Mouse (Mus musculus): ENCODE measurements around the gene Foxc1. TPM values are rescaled to one million over a fixed set of nuclear protein-coding genes. Genes with fewer than 3 reads are reported as not detected.

The Foxc1 gene
- polyA plus RNA-seq, 1 experiment from 2014 or later: 0.15 TPM

DNA sequence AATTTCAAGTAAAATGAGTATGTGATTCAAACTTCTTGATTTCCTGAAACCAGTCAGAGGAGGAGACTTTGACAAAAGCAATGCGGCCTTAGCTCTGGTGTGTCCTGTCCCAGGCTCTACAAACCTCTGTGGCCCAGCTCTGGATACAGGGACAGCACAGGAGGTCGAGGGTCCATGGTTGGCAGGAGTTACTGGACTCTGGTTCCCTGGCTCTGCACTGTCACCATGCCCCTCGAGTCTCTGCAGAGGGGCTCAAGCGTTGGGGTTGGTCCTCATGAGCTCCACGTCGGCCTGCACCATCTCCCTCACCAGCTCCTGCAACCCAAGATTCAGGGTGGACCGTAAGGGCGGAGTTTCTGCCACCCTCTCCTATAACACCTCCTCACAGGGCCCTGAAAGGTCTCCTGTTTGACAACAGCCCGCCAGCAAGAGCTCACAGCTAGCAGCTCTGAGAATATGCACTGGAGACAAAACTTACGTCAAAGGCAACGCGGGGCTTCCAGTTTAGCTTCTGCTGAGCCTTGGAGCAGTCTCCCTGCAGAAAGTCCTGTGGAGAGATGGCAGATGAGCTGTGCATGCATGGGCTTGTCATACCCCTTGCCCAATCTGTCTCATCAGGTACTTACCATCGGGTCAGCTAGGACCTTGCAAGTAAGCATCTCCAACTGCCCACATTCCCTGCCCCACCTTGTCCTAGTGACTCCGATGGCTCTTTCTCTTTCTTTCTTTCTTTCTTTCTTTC lies 13.4 kb downstream of the Foxc1 start:
- Histone ChIP-seq H3K9me3 (ENCODE audit: control insufficient read depth, low read length) (no peaks in the 10 kb centered on the region), H3K4me3 (ENCODE audit: low read depth, low read length) (no peak overlapping the region), H3K9ac (ENCODE audit: low read length) (no peak overlapping the region), H3K4me1 (replicated peaks; ENCODE audit: control insufficient read depth, insufficient read depth) (no peaks in the 10 kb centered on the region), H3K27ac (replicated peaks) (no peak overlapping the region), H3K4me2 (replicated peaks; ENCODE audit: low read depth) (no peak overlapping the region), H3K36me3 (ENCODE audit: control insufficient read depth, insufficient read depth, low read length) (no peaks in the 10 kb centered on the region), H3K27me3 (ENCODE audit: control insufficient read depth, insufficient read depth, low read length) (no peaks in the 10 kb centered on the region)
- DNase-seq (ENCODE audit: low spot score) (no peak), ATAC-seq (ENCODE audit: low FRiP score, low TSS enrichment) (no peak)
- WGBS: 62% methylated on average over 14 of the region's 14 CpGs
- no peak for TF ChIP-seq CTCF (IDR thresholded peaks at IDR 0.05; ENCODE audit: low read depth)

DNA sequence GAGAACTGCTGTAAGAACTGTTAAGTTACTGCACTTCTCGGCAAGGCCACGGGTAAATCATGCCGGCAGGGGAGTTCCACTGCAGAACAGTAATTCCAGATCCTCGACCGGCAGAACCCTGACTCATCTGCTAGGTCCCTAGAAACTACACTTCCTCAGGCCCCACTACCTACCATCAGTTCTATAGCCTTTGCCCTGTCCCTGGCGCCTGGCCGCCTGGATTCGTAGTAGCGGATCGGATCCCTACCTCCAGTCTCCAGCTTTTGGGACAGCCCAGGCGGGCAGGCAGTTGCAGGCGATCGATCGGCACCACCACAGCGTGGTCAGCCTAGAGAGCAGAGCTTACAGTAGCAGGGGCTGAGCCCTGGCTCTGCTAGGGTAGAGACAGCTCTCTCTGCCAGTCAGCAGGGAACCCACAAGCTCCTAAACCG lies 14.2 kb downstream of the Foxc1 start:
- ATAC-seq (ENCODE audit: low FRiP score, low TSS enrichment): no peak; the same call in 1 of the 2 replicates
- no peaks in the 10 kb centered on the region for H3K4me1 ChIP-seq (replicated peaks; ENCODE audit: control insufficient read depth, insufficient read depth)
- TF ChIP-seq CTCF (IDR thresholded peaks at IDR 0.05; ENCODE audit: low read depth): 0 out of 2 replicates have a peak, but pooled peaks have one; percentile 2
- no peak for TF ChIP-seq EP300 (optimal IDR thresholded peaks at IDR 0.05)
- no peaks in the 10 kb centered on the region for H3K36me3 ChIP-seq (ENCODE audit: control insufficient read depth, insufficient read depth, low read length)
- peak; percentile 34 for DNase-seq (ENCODE audit: low spot score)
- H3K9me3 ChIP-seq (ENCODE audit: control insufficient read depth, low read length): no peaks in the 10 kb centered on the region
- 22% methylated on average over 16 of the region's 16 CpGs for WGBS
- no peak overlapping the region for H3K27ac ChIP-seq (replicated peaks)
- H3K4me3 ChIP-seq (ENCODE audit: low read depth, low read length): peak overlapping the region; percentile 25
- H3K27me3 ChIP-seq (ENCODE audit: control insufficient read depth, insufficient read depth, low read length): no peaks in the 10 kb centered on the region
- H3K9ac ChIP-seq (ENCODE audit: low read length): peak overlapping the region; percentile 53; the same call in 1 of the 2 replicates
- peak overlapping the region; percentile 52 for H3K4me2 ChIP-seq (replicated peaks; ENCODE audit: low read depth)

DNA sequence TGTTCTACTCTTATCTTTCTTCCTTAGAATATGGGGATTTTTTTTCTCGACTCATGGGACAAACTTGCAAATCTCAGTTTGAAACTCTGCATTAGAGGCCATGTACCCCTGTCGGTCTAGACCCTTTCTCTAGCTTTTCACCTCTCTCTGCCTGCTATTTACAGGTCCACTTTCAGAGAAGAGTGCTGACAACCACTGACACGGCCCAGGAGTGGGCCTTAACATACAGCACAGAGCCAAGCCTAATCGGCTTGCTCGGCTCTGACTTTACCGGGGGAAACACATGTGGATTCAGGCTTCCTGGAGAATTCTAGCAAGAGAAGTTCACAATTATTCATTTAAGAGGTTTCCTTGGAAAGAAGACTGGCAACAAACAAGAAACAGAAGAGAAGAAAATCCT lies 14.6 kb downstream of the Foxc1 start:
- Histone ChIP-seq H3K4me3 (ENCODE audit: low read depth, low read length) (peak overlapping the region; percentile 25), H3K36me3 (ENCODE audit: control insufficient read depth, insufficient read depth, low read length) (no peaks in the 10 kb centered on the region), H3K27me3 (ENCODE audit: control insufficient read depth, insufficient read depth, low read length) (no peaks in the 10 kb centered on the region), H3K4me1 (replicated peaks; ENCODE audit: control insufficient read depth, insufficient read depth) (no peaks in the 10 kb centered on the region), H3K9ac (ENCODE audit: low read length) (no peak overlapping the region; the same call in 1 of the 2 replicates), H3K4me2 (replicated peaks; ENCODE audit: low read depth) (peak overlapping the region; percentile 52), H3K9me3 (ENCODE audit: control insufficient read depth, low read length) (no peaks in the 10 kb centered on the region), H3K27ac (replicated peaks) (no peak overlapping the region)
- ATAC-seq (ENCODE audit: low FRiP score, low TSS enrichment) (no peak), DNase-seq (ENCODE audit: low spot score) (no peak)
- TF ChIP-seq EP300 (optimal IDR thresholded peaks at IDR 0.05) (no peak), CTCF (IDR thresholded peaks at IDR 0.05; ENCODE audit: low read depth) (no peak)
- 51% methylated on average over 6 of the region's 6 CpGs for WGBS

DNA sequence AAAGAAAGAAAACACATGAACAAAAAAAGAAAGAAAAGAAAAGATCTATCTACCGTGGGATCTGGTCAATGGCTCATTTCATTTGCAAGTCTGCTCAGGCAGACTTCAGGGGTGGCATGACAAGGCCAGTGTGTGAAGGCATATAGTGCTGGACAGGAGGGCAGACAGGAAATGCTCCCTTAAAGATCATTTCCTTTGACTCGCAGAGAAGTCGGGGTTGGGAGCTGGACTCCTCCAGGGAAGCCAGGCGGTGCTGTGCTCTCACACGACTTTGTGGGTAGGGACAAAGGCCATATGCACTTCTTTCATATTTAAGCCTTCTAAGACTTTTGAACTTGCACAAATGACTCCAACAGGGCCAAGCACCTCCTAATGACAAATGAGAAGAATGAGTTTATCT lies 16.9 kb downstream of the Foxc1 start:
- Histone ChIP-seq H3K36me3 (ENCODE audit: control insufficient read depth, insufficient read depth, low read length) (no peaks in the 10 kb centered on the region), H3K4me3 (ENCODE audit: low read depth, low read length) (no peak overlapping the region), H3K27ac (replicated peaks) (no peak overlapping the region), H3K9ac (ENCODE audit: low read length) (no peak overlapping the region), H3K4me1 (replicated peaks; ENCODE audit: control insufficient read depth, insufficient read depth) (no peaks in the 10 kb centered on the region), H3K4me2 (replicated peaks; ENCODE audit: low read depth) (no peak overlapping the region), H3K9me3 (ENCODE audit: control insufficient read depth, low read length) (no peaks in the 10 kb centered on the region), H3K27me3 (ENCODE audit: control insufficient read depth, insufficient read depth, low read length) (no peaks in the 10 kb centered on the region)
- ATAC-seq (ENCODE audit: low FRiP score, low TSS enrichment) (no peak), DNase-seq (ENCODE audit: low spot score) (no peak)
- WGBS: 48% methylated on average over 5 of the region's 5 CpGs
- no peak for TF ChIP-seq EP300 (optimal IDR thresholded peaks at IDR 0.05)
- TF ChIP-seq CTCF (IDR thresholded peaks at IDR 0.05; ENCODE audit: low read depth): no peak

DNA sequence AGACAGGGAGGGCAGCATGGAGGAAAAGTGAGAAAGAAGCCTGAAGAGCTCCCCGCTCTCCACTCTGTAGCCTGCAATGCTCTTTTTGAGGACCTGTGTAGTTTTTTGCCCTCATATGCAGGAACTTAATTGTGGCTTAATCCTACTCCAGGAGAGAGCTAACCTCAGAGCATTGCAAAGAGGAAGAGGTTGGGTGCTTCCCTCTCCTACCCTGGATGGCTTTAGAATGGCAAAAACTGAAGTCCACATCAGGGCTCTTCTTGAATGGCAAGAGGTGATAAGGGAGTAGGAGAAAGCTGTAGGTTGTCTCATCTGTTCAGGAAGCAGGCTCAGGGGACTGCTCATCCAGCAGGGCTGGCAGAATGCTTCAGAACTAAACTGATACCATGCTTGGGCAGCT lies 18.7 kb downstream of the Foxc1 start:
- ATAC-seq (ENCODE audit: low FRiP score, low TSS enrichment) (no peak), DNase-seq (ENCODE audit: low spot score) (no peak)
- Histone ChIP-seq H3K9ac (ENCODE audit: low read length) (no peak overlapping the region), H3K4me2 (replicated peaks; ENCODE audit: low read depth) (no peak overlapping the region), H3K27ac (replicated peaks) (no peak overlapping the region), H3K36me3 (ENCODE audit: control insufficient read depth, insufficient read depth, low read length) (no peaks in the 10 kb centered on the region), H3K27me3 (ENCODE audit: control insufficient read depth, insufficient read depth, low read length) (no peaks in the 10 kb centered on the region), H3K4me3 (ENCODE audit: low read depth, low read length) (no peak overlapping the region), H3K9me3 (ENCODE audit: control insufficient read depth, low read length) (no peaks in the 10 kb centered on the region), H3K4me1 (replicated peaks; ENCODE audit: control insufficient read depth, insufficient read depth) (no peaks in the 10 kb centered on the region)
- 93% methylated on average over 1 of the region's 1 CpGs for WGBS
- TF ChIP-seq EP300 (optimal IDR thresholded peaks at IDR 0.05) (no peak), CTCF (IDR thresholded peaks at IDR 0.05; ENCODE audit: low read depth) (no peak)

DNA sequence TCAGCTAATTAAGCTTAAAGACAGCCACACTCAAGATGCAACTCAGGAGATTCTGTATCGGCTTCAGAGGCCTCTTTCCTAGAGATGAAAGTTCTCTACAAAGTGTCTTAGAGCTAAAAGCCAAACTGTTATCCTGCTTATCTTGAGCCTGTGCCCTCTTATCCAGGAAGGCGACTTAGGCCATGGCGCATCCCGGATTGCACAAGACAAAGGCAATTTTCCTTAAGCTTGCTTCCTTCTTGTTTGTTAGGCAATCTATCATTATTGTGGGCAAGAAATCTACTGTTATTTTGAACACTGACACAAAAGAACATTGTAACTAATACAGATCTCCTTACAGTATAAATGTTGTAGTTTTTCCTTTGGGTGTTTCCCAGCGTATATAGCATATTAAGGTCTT lies 20.7 kb downstream of the Foxc1 start:
- no peak for TF ChIP-seq EP300 (optimal IDR thresholded peaks at IDR 0.05)
- TF ChIP-seq CTCF (IDR thresholded peaks at IDR 0.05; ENCODE audit: low read depth): no peak
- DNase-seq (ENCODE audit: low spot score): no peak
- H3K27me3 ChIP-seq (ENCODE audit: control insufficient read depth, insufficient read depth, low read length): no peaks in the 10 kb centered on the region
- no peaks in the 10 kb centered on the region for H3K4me1 ChIP-seq (replicated peaks; ENCODE audit: control insufficient read depth, insufficient read depth)
- H3K36me3 ChIP-seq (ENCODE audit: control insufficient read depth, insufficient read depth, low read length): no peaks in the 10 kb centered on the region
- WGBS: 81% methylated on average over 5 of the region's 5 CpGs
- no peak overlapping the region for H3K27ac ChIP-seq (replicated peaks)
- no peak overlapping the region for H3K9ac ChIP-seq (ENCODE audit: low read length)
- ATAC-seq (ENCODE audit: low FRiP score, low TSS enrichment): no peak
- no peaks in the 10 kb centered on the region for H3K9me3 ChIP-seq (ENCODE audit: control insufficient read depth, low read length)
- H3K4me3 ChIP-seq (ENCODE audit: low read depth, low read length): no peak overlapping the region
- no peak overlapping the region for H3K4me2 ChIP-seq (replicated peaks; ENCODE audit: low read depth)

Data from stomach, postnatal 0 days (tissue).